Mouse (Mus musculus): ENCODE data around the gene Selenoh. TPM values are rescaled to one million over a fixed set of nuclear protein-coding genes. Genes with fewer than 3 reads are reported as not detected.

Gene Selenoh
- total RNA-seq, 2 experiments from 2014 or later, result 59.9 to 60.8 TPM

DNA sequence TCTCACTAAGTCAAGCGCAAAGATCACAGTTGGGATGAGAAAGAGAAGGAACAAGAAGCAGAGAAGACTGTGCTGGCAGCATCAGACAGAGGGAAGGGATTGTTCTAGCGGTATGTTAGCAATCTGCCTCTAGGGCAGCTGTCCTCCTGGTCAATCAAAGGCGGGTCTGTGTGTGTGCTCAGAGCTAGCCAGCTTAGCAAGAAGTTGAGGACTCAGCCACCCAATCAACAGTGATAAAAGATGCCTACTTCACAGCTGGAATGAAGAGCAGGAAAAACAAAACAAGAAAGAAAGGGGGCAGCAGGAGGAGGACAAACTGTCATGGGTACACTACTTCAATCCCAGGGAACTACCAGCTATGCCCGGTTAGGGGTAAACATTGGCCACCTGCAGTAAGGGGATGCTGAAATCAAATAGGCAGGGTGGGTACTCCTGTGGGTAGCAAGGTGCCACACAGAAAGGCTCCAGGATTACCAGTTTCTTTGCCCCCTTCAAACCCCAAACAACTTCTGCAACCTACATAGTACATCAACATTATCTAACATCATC, 35.6 kb downstream of the Selenoh start:
- DNase-seq, result no peak
- intact Hi-C loops (cut with DNase I), result loop anchor here (1.0 kb wide), 1 partner anchor 30 kb away; no protein-coding TSS in a partner anchor

DNA sequence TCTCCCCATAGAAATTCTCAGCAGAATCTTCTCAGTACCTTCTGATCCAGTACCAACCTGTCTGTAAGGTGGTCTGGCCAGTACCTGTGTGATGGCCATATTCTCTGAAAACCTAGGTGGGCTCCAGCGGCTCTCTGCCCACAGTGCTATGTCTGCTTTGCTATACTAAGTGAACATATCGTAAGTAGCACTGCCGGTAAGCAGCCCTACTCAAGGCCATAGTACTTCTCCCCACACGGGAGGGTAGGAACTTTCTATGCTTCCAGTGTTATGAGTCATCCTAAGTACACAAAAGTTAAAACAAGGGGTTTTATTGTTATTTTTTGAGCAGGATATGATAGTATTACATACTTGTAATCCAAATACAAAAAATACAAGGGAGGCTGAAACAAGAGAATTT, 36.6 kb downstream of the Selenoh start:
- DNase-seq, result no peak
- intact Hi-C loops (cut with DNase I), result no loop called here

DNA sequence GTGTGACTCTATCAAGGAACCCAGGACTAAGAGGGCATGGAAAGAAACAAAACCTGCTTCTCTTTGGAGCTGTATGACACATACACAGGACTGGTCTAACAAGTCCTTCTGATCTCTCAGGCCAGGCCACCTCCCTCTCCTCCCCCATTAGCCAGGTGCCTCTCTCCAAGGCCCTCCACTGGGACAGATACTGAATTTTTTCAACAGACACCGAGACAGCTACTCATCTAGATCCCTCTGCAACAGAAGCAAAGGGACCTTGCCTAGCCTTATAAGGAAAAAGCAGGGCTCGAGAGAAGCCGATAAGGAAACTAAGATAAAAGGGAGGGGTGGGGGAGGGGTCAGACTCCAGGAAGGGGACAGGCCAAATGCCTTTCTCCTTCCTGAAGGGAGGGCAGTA, 37.6 kb downstream of the Selenoh start:
- DNase-seq, result no peak
- intact Hi-C loops (cut with DNase I), result no loop called here

DNA sequence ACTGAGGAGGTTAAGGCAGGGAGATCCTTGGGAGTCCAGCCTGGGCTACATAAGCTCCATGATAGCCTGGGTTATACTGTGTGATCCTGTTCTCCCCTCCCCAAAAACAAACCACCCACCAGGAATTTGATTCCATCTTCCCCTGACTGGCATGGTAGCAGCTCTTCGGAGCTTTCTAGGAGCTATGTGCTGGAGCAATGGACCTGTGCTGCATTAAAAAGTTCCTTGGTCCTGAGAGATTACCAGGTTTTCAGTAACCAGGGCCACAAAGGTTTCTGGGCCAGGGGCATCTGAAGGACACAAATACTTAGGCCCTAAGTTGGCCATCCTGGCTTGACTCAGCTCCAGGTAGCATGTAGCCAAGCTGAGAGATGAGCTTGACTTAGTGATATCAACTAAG, 38.6 kb downstream of the Selenoh start:
- DNase-seq, result no peak
- intact Hi-C loops (cut with DNase I), result no loop called here

DNA sequence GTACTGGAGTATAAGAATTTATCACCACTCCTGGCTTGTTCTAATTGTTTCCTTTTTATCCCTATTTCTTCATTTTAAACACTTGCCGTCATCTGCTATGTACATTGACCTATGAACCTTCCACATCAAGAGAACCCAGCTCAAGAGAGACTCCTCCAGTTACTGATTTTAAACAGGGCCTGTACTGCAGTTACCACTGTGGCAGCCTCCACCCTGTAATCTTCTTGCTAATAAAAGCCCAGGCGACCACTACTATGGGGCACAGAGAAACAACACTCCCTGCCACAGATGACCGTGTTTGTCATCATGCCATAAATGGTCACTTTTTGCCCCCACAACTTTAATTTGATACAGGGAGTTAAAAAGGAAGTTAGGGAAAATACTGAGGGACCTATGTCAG, 43.5 kb downstream of the Selenoh start:
- intact Hi-C loops (cut with DNase I), result no loop called here
- no peak for DNase-seq

DNA sequence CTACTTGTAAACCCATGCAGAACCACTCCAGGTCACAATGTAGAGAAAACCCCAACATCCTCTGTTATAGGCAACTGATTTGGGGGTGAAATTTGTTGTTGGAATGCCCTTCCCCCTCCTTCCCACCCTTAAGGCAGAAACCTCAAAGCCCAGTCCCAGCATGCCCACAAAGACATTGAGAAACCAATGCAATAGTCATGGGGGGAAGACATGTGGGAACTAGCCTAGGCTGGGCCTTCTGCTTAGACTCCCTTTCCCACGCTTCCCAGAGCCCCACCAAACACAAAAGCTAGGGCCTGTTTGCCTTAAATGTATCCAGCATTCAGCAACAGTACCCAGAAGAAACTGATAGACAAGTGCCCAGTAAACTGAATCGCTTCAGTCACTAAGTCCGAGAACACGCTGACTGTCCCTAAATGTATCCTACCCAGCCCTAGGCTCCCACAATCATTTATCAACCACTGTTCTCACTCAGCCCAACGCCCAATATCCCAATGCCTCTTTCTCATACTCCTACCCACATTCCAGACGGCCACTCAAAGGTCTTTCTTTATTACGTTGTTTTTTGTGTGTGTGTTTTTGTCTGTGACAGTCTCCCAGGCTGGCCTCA, 44.1 kb downstream of the Selenoh start:
- intact Hi-C loops (cut with DNase I), result no loop called here
- no peak for DNase-seq

DNA sequence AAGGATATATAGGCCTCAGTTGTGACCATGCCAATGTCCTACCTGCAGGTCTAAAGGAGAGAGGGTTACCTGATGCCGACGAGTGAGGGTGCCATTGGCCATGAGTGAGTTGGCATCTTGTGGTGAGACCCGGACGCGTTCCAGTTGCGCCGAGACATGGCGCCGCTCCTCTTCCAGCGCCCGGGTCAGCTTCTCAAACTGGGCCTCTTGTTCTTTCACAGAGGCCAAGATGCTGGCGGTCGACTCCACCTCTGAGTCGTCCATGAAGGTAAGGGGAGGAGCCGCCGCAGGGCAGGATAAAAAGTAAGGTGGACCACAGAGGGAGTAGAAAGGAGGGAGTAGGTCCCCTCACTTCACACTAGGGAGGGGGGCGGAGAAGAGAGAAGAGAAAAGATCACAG, 46.4 kb downstream of the Selenoh start:
- DNase-seq, result no peak
- intact Hi-C loops (cut with DNase I), result no loop called here

DNA sequence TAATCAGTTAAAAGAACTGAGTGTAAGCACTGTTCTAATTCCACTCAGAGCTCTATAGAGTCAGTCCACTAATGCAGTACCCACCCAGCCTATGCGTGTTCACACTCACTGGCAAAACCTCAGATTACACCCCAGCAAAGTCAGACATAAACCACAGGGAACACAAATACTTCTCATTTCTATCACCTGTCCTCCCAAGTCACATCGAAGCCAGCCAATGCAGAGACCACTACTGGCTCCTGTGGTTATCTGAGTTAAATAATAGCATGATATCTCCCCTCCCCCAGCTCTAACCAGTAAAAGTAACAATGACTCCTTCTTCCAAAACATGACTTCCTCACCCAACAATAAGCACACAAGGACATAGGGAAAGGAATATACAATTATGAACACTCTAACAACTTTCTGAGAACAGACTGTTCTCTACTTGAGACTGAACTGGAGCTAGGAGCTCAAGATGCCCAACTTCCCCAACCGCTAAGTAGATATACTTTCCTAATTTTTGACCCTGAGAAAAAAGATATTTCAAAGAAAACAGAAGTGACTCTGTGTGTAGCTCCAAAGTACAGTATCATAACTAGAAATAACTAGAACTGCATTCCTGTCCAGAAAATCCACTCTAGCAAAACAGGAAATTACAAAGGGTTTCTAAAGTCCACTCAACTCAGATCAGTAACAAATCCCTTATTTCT, 47.0 kb downstream of the Selenoh start:
- intact Hi-C loops (cut with DNase I), result no loop called here
- DNase-seq, result no peak

DNA sequence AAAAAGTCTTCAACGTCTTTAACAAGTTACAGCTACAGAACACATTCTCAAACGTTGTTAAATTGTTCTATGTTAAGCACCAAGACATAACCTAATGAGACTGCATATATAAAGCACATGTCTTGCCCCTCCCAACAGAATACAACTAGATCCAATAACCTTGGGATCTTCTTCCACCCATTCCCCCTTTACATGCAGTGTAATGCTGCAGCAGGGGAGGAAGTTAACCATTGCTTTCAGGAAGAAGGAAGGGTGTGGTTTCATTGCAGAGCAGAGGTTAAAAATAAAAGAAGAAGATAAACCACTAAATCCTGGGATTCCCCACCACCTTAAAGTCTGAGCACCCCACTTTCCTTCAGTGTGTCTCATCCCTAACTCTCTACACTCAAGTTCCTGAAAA, 47.9 kb downstream of the Selenoh start:
- DNase-seq, result no peak
- intact Hi-C loops (cut with DNase I), result no loop called here

DNA sequence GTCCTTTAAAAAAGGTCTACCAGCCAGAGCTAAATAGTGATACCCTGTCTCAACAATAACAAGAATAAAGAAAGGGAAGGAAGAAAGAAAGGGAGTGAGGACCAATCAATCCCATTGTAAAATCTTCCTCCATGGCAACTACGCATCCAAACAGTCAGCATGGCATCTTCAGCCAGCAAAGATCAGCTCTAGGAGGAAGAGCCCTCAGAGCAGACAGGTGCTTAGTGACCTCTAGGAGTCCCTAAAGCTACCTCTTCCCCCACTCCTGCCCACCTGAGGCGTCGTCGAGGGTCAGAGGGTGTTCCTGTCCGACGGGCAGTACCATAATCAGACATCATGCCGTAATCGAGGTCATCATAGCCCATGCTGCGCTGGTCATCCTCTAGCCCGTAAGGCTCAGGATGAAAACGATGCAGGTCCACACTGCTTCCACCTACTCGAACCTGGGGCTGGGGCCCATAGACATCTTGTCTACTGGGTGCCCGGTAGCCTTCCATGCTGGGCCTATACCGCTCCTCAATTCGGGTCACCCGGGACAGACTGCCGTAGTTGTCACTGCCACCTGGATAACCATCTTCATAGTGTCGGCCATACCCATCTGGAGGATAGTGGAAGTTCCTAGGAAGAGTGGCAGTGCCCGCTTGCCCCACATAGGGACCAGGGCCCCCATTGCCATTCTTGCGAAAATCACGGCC, 50.8 kb downstream of the Selenoh start:
- DNase-seq, result no peak
- intact Hi-C loops (cut with DNase I), result loop anchor here (2.0 to 10.0 kb wide), 2 partner anchors 31 to 165 kb away; partner anchors contain the start of gene Ctnnd1

Other genes starting within 250 kb of the Selenoh start
- gene Calcrl, start 245.4 kb downstream of the Selenoh start, total RNA-seq (2021), result 10 to 100 TPM; 47.6 to 54.8 TPM
- 10 to 100 TPM; 62.3 to 67.1 TPM for gene Tfpi, start 194.0 kb downstream of the Selenoh start, total RNA-seq (2021)
- 100 to 1,000 TPM; 126 to 129 TPM for gene Ctnnd1, start 20.0 kb downstream of the Selenoh start, total RNA-seq (2021)
- gene Btbd18, start 11.7 kb downstream of the Selenoh start, total RNA-seq (2021), result not detected
- gene Gm28635, start 7.3 kb upstream of the Selenoh start, total RNA-seq (2021), result 10 to 100 TPM in 1 of 2 experiments, 1 to 10 TPM in 1; 9.6 to 11.7 TPM
- gene Med19, start 7.6 kb upstream of the Selenoh start, total RNA-seq (2021), result 10 to 100 TPM; 15.1 to 17.8 TPM
- 100 to 1,000 TPM; 109 to 134 TPM for gene Tmx2, start 8.4 kb upstream of the Selenoh start, total RNA-seq (2021)
- gene Zdhhc5, start 44.4 kb upstream of the Selenoh start, total RNA-seq (2021), result 10 to 100 TPM; 66.4 to 72.4 TPM
- gene Clp1, start 56.6 kb upstream of the Selenoh start, total RNA-seq (2021), result 1 to 10 TPM; 7.0 to 8.1 TPM
- gene Ypel4, start 63.3 kb upstream of the Selenoh start, total RNA-seq (2021), result 1 to 10 TPM in 1 of 2 experiments, under 1 TPM in 1; 0.89 to 1.0 TPM
- gene Gm19426, start 72.9 kb upstream of the Selenoh start, total RNA-seq (2021), result 1 to 10 TPM; 3.1 to 3.9 TPM
- gene Serping1, start 104.7 kb upstream of the Selenoh start, total RNA-seq (2021), result 10 to 100 TPM; 59.2 to 60.4 TPM
- 10 to 100 TPM; 22.3 to 36.8 TPM for gene Ube2l6, start 128.1 kb upstream of the Selenoh start, total RNA-seq (2021)
- gene Smtnl1, start 151.9 kb upstream of the Selenoh start, total RNA-seq (2021), result under 1 TPM in 1 of 2 experiments, not detected in 1; 0.14 TPM
- gene Timm10, start 156.2 kb upstream of the Selenoh start, total RNA-seq (2021), result 100 to 1,000 TPM; 122 to 124 TPM
- 1 to 10 TPM; 2.2 to 3.4 TPM for gene Slc43a1, start 168.1 kb upstream of the Selenoh start, total RNA-seq (2021)
- 1 to 10 TPM; 4.0 to 8.0 TPM for gene Rtn4rl2, start 215.9 kb upstream of the Selenoh start, total RNA-seq (2021)

Measured in heart, postnatal 10 days (tissue).